Mouse (Mus musculus) kidney, adult 2 months (tissue): ENCODE measurements around the gene Msi2.

Experiments
- CTCF ChIP-seq: fragments of 200-500 bp; conservative IDR thresholded peaks from 2 replicates; pipeline ENCODE4 v1.5.1; 2011; ENCODE audit warnings: low read depth, mild to moderate bottlenecking, control low read depth, low read length, moderate library complexity, mixed read lengths; ENCODE audit not compliant: insufficient read depth, insufficient read length
- POLR2A ChIP-seq: fragments of 200-500 bp; IDR thresholded peaks from one replicate; pipeline ENCODE4 v1.6.1; 2011; ENCODE audit warnings: low read depth, low read length, control low read depth

DNA sequence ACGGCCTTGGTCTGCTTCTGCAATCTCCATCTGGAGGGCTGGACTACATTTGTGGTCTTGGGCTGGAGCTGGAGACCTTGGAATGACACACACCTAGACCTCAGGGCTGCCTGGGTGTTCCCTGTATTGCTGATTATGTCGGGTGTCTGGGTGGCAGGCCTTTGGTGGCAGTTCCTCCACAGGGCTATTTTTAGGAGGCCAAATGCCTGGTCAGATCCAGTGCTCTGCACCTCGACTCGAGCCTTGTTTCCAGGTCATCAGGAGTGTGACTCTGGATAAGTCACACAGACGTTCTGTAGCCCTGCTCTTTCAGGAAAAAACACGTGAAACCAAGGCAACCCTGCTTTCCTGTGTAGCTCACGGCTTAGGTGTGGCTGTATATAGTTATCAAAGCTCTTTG, 358.6 kb downstream of the Msi2 start:
- TF ChIP-seq POLR2A (no peak), CTCF (no peak)
